Mouse (Mus musculus) testis, postnatal 14 days (tissue): ENCODE results near the gene Slfnl1.

Experiments
- DNase-seq: peaks from one replicate; pipeline ENCODE4 v3.0.0; 2021; ENCODE audit warnings: low spot score

Gene Slfnl1

DNA sequence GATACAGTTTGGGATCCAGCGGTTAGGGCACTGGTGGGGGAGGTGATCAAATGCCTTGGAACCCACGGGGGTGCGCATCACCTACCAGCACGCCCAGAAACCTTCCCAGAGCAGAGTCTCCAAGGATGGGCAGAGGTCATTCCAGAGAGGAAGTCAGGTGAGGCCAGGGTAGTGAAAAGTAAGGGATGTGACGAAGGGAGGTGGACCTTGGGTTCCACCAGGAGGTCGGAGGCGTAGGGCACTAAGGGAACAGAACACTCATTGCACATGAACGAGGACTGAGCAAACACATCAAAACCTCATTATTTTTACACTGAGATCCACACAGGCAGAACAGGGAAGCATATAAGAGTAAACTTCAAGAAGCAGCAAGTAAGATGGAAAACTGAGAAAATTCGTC is 49.7 kb downstream of the Slfnl1 start:
- no peak for DNase-seq
